Mouse (Mus musculus): ENCODE measurements around the gene Btbd35f9.
"Not testable (repeated sequence)": the region's sequence is repeated elsewhere in the genome, so short reads cannot be mapped to it uniquely, and the experiment has no call there.

The Btbd35f9 gene

GRCm38 (mm10) chrX:34161399-34161798 is at the start of gene Btbd35f9:
Gene Btbd35f9 (minus strand): TSS chrX:34161499.
- not testable (repeated sequence) for DNase-seq (ENCODE audit: low spot score in 2 of 2)
